Mouse (Mus musculus) ovary, postnatal 10 days (tissue): ENCODE results near the gene Rgma.

Experiments
- DNase-seq: peaks from one replicate; pipeline ENCODE4 v3.0.0; 2022; ENCODE audit warnings: low spot score

The Rgma gene

DNA sequence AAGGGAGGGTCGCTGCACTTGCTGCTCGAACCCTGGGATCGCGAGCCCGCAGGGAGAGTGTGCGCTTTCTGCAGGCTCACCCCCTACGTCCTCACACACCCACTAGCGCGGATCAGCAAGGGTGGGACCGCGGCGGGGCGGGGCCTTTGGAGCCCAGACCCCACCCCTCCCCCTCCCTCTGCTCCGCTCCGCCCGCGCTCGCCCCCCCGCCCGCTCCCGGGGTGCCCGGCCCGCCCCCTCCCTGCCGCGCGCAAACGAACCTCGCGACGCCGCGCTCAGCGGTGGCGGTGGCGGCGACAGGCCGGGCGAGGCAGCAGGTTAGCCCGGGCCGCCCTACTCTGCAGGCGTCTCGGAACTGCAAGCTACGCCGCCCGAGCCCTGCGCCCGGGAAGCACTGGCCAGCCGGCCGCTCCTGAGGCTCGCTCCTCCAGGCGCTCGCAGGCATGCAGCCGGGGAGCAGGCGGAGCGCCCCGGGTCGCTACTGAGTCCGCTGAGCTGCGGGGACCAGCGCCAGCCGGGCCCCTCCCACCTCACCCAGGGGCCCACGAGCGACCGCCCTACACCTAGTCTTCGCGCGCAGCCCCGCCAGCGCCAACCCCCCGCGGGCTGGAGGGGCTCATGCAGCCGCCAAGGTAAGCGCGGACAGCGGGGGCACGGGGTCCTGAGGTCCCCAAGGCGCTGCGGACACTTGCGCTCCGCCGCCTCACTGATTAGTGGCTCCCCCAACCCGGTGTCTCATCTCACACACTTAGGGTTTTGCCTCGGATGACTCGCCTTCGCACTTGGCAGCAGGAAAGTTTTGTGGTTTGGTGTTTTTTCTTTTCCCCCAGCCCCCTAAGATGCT lies at the start of gene Rgma:
TSS of gene Rgma (plus strand) at position 253 of the 844 bp plus-strand sequence.
- DNase-seq = no peak

DNA sequence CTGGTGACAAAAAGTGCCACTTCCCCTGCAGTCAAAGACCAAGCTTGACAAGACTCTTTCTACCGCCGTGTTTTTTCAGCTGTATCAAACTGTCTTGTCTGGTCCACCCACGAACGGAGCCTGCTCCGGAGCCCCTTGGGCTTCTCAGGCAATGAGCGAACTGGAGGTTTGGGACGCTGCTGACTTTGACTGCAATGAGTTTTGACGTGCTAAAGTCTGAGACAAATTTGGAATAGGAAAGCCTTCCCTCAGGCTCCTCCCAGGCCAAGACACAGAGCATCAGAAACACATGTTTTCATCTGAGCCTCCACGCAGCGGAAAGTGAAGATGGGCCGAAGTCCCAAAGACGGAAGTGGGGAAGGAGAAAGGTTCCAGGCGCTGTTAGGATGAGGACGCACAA lies 49.1 kb upstream of the Rgma start:
- DNase-seq = no peak

DNA sequence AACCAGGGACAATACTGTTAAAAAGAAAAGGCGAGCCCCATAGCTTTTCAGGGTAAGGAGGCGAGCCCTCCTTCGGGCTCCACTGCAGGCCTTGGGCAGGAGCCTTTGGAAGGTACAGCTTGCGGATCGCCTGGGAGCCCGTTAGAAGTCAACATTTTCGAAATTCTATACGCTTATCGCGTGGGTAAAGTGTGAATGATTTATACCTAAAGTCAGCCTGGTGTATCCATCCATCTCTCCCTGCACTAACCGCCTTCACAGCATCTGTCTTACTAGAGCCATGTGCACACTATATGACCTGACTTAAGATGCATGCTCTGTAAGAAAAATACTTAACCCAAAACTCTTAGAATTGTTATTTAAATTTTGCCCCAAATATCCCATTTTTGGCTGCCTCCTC lies 48.6 kb upstream of the Rgma start:
- no peak for DNase-seq

DNA sequence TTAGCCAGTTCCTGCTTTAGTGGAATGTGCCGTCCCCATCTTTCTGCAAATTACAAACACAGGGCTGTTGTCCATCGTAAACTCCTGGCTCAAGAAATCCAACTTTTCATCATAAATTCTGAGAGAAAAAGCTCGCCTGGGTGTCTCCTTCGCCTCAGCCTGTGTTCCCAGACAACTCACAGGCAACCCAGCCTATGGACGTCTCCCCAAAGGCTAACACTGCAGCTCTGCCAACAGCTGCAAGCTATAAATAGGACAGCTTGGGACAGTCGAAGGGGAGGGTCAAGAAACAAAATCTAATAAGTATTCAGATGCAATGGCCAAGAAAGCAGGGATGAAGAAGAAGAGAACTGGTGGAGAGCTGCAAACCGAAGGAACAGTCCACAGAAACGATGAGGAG lies 48.1 kb upstream of the Rgma start:
- DNase-seq = no peak

DNA sequence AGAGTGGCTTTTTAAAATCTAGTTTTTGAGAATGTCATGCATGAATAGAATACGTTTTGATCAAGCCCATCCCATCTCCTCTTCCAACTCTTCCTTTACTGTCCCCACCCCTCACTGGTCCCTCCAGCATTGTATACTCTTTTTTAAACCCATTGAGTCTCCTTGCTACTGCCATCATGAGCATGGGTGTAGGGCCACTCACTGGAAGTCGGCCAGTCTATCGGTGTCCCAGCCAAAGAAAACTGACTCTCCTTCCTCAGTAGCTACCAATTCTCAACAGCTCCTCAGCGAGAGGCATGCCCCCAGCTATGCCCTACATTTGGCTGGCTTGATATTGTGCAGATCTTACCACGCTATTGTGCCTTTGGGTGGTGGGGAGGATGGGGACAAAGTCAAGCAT lies 47.7 kb upstream of the Rgma start:
- no peak for DNase-seq

DNA sequence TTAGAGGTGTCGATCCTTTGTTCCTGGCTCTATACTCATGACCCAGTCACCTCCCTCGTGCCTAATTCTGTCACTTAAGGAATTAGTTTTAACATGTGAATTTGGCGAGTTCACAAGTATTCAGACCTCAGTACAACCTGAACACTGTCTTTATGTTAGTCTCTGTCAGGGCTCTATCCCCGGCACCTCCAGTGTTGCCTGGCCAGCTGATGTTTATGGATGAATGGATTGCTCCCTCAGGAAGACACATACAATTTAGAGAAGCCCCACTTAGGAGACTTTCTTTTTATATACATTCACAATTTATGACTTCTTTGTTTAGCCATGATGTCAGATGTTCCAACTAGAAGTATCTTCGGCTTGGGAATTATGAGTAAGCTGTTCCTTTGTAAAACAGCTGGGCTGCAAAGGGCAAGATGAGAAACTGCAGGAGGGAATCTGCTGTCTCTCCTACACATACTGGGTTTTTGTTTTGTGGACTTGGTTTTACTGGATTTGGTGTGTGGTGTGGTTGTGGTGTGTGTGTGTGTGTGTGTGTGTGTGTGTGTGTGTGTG lies 46.6 kb upstream of the Rgma start:
- DNase-seq = no peak

DNA sequence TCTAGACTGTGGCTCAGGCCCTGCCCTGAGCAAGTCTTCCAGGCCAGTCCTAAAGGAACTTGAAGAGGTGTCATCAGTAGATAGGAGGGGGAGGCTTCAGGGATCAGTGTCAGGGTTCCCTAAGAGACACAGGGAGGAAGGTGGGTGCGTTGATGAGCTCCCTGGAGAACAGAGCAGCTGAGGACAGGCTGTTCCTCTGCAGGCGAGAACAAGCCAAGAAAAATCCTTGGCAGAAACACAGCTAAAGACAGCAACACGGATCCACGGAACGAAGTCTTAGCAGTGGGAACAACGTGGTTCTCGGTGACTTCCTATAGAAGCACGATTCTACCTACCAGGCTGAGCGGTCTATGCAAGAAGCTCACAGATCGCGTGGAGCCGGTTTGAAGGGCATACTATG lies 44.6 kb upstream of the Rgma start:
- no peak for DNase-seq

DNA sequence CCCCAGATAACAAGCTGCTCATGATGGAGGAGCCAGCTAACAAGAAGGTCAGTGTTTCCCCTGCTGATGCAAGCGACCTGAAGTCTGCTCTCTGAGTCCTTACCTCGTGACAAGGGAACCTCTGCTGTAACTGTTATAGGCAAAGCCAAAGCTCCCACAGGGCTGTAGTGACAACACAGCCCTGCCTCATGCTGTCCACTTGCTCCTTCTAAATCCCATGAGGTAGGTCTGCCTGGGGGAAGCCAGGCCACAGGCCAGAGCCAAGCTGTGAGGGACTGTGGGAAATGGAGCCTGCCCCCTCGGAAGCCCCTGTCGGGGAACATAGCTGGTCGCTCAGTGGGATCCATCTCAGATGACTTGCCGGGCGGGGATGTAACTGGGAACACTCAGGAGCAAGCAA lies 43.7 kb upstream of the Rgma start:
- DNase-seq = no peak

DNA sequence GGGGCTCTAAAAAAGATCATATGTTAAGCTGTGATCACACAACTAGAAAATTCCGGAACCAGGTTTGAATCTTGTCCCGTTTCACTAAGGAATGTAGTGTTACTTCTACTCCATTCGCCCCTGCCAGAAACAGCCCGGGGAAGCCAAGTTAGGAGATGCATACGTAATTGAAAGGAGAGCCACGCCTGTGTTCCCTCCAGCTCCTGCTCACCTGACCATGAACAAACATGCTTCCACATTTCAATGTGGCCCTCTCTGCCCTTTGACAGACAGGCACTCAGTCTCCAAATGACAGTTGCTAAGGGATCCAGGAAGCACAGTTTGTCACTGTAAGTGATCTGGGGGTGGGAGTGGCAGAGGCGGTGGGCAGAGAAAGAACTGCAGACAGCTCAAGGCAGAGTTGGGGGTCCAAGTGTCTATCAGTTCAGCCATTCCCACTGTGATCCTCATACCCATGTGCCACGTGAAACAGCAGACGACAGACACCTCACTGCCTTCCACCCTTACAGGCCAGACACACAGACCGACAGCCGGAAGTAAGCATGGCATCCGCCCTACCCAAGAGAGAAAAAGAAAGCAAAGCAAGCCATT lies 41.8 kb upstream of the Rgma start:
- no peak for DNase-seq

DNA sequence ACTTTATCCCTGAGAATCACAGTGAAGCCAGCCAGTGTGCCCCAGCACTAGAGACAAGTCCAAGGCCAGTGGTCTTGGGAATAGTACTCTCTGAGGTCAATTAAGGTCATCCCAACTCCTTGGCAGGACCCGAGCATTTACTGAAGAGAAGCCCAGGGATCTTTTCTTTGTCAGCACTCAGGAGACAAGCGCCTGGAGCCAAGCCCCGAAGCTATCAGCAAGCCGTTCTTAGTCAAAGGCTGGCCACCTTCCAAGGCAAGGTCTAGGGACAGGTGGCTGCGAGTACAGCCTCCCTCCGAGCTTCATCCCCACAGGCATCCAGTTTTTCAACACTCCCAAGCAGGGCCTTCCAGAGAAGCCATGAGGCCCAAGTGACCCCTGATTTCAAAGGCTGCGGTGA lies 40.4 kb upstream of the Rgma start:
- no peak for DNase-seq

DNA sequence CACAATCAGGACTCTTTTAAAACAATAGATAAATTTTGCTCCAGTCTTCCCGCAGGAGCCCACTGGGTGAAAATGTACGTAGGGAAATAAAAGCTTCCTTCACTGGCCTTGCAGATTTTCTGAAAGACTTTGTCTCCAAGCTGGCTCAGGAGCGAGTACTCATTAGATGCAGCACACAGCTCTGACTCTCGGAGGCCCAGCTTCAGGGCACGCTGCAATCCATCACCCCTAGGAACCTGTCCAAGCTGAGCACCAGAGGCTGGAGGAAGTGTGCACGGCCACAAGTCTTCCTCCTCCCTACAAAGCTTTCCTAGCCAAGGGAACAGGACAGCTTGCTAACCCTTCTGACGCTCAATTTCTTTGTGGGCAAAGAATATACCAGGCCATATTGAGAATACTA lies 38.9 kb upstream of the Rgma start:
- DNase-seq = no peak

DNA sequence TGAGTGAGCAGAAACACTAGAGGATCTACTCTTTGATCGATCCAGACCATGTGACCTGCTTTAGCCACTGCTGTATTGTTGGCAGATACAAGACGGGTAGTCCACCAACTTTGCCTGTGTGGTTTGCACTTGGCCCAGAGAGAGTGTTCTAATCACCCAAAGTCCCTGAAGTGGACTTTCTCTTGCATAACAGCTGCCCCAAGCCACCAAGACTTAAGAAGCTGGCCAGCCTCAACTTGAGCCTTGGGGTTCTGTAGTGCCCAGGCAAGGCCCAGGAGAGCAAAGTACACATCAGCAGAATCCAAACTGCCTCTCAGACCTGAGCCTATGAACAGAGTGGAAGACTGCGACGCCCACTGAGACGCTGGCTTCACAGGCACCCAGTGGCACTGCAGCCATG lies 37.0 kb upstream of the Rgma start:
- DNase-seq = no peak

DNA sequence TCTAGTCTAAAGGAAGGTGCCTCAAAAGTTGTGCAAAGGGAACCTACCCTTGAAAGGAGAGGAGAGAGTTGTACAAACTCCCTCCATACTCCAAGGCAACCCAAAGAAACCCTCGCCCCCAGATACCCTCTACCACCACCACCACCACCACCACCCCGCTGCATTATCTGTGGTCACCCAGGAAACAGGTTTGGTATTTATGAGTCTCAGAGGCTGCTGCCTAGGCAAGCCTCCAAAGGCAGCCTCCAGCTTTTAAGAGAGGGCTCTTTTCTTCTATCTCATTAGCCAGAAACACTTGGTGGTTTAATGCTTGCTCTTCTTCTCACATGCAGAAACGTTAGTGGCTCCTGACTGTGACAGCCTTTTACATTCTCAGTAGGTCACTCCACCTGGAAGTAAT lies 31.5 kb upstream of the Rgma start:
- DNase-seq = no peak

DNA sequence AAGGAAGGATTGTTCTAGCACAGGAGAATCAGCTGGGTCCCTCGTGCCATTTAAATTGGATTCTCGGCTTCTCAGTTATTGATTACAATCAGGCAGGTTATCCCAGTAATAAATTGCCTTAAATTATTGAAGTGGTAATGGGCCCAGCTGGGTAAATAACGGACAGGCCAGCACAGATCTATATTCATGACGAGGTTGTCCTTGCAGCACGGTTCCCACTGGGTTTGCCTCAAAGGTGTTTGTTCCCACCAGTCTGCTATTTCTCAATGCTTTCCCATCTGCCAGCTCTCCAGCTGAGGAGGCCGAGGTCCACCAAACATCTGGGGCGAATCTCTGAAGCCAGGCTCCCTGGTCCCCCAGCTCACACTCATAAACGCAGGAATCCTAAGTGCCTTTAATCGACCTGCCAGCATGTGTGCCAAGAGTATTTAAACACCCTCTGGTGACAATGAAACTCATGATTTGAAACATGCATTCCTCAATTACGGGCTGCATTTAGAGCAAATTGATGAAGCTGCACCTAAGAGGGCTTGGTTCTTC lies 26.7 kb upstream of the Rgma start:
- DNase-seq = no peak

DNA sequence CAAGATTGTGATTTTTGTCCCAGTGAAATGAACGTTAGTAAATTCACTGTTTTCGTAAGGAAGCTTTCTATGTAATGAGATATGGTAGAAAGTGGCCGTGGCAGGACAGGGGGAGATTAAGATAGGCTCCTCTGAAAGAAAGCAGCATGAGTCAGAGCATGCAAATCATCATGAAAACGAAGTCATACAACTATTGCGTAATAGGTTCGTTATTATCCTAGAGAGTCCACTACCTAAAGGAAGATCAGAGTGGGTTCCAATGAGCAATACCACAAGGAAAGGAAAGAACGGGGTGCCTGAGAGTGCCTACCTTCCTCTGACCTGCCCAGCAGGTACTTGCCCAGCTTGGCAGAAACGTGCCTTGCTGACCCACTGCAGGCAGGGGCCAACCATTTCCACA lies 26.2 kb upstream of the Rgma start:
- DNase-seq = no peak

DNA sequence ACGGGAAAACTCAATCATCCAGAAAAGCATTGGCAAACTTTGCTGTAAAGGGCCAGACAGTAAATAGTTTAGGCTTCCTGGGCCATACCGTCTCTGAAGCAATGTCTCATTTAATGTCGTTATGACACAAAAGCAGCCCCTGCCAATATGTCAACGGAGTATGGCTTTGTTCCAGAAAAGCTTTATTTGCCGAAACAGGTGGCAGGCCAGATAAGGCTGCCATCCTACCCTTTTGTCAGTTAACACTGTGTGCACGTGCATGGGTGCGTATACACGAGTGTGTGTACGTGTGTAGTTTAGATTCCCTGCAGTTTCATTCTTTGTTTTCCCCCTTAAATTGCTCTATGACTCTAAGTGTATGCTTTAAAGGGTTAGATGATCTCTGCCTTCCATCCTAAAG lies 20.1 kb upstream of the Rgma start:
- no peak for DNase-seq

DNA sequence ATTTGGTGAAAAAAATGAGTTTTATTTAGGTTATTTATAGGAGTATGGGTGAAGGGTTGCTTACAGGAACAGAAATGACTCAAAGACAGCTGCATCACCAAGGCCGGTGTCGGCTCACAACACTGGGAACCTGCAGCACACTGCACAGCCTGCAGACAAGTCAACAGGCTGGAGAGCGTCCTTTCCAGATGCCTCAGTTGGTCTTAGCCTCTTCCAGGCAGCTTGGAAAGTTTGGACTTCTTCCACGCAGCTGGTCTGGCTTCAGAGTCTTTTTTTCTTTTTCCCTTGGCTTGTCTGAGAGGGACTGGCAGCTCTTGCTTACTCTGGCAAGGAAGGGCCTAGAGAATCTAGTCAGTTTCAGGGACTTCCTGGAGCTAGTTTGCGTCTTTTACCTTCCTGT lies 18.4 kb upstream of the Rgma start:
- DNase-seq = no peak

DNA sequence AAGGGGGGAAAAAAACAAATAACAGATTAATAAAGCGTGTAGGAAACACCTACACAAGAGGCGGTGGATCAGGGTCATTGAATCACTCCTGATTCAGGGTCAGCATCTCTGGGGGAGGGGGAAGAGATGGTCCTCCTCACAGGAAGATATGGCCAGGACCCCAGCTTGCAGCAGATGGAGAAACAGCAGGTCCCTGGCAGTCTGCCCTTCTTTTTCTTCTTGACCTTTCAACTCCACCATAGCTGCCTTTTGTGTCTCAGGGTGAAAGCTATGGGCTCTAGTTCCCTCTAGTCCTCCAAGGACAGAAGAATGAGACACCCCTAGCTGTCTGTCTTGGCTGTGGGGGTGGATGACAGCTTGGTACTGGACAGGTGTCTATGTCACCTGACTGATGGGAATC lies 17.7 kb upstream of the Rgma start:
- no peak for DNase-seq

DNA sequence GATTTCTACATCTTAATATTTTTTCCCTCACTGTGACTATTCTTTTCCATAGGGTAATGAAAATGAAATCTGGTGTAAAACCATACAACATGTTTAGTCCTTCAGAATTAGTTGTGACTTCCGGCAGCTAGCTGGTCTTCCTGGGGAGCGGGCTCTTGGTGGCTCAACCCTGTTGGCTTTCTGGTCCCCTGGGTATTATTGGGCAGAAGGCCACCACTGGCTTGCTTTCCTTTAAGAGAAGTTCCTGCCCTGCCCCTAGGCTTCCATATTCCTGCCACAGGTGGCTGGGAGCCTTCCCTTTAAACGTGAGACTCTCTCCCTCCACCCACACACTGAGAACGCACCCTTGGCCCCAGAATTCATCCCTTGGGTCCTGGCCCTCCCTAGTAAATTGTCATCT lies 9.8 kb upstream of the Rgma start:
- DNase-seq = no peak

DNA sequence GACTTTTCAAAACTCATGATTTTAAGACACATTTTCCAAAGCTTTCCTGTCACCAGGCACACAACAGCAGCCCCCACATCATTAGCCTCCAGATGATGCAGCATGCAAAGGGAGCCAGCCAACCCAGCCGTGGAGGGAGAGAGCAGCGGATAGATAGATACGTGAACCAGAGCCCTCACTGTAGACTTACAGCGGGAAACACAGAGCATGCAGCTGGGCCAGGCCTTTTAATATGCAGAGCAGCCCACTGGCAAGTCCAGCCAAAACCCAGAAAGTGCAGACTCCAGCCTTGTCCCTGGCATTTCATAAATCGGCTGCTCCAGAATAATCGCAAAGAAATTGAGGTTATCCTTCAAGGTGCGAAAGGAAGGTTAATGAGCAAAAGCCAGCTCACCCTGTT lies 9.3 kb upstream of the Rgma start:
- DNase-seq = no peak

DNA sequence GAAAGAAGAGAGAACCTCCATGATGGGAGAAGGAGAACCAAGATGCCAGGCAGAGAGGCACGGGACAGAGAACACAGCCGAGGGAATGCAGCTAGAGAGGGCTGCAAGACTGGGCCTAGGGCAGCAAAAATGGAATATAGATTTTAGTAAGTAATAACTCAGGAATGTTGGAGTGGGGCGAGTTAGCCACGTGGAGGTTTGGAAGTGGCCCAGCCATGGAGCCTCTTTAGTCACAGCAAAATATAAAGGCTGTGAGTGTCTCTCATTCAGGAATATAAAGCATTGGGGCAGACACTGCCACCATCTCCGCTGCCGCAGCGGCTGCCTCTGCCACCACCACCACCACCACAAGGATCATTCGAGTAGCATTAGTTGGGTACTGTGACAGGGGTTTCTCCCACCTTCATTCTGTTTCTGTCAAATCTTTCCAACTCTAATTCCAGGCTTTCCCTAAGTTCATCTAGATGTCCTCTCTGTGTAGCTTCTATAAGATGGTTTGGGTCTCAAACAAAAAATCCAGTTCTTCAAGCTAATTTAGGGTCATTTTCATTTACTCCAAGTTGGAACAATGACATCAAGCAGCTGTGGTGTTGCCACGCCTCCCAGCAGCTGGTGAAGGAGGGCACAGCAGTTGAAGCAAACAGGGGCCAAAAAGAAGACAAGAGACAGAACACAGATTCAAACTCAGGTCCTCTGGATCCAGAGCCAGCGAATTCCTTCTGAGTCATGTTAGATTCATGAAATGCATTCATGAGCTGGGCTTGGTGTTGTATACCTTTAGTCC lies 7.4 kb upstream of the Rgma start:
- no peak for DNase-seq

DNA sequence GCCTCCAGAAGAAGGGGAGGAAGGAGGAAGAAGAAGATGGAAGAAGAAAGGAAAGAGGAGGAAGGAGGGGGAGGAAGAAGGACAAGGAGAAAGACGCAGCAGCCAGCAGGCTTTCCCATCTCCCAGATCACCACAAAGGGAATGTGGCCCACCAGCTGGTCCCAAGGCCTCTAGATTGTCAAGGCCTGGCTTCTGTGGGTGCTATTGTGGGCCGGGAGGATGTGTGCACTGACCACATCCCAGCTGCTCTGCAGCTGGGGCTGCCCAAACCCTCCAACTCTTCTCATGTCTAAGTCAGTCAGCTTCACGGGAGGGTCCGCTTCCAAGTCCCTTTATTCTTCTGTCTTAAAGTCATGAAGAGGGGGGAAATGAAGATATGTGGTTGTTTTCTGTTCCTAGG lies 5.3 kb upstream of the Rgma start:
- DNase-seq = no peak
